Mouse (Mus musculus): ENCODE results near the gene Hcar1. TPM values are rescaled to one million over a fixed set of nuclear protein-coding genes. Genes with fewer than 3 reads are reported as not detected.

Gene Hcar1
- total and polyA plus RNA-seq, 3 experiments, result not detected

DNA sequence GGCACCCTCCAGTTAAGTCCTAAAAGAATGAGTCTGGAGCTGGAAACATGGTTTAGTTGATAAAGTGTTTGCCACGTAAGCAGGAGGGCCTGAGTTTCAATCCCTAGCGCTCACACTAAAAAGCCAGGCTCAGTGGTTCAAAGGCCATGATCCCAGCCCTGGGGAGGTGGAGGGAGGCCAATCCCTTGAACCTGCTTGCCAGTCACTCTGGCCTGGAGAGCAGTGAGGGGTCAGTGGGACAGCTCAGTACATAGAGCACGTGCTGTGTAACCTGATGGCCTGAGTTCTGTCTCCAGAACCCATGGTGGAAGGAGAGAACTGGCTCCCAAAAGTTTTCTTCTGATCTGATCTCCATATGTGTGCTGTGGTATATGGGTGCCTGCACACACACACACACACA, 45.0 kb downstream of the Hcar1 start:
- no peaks in the 10 kb centered on the region for H3K9me3 ChIP-seq (replicated peaks; ENCODE audit: insufficient read depth, low read length)
- no peak overlapping the region for H3K27ac ChIP-seq (ENCODE audit: control insufficient read depth, low read depth, low read length)
- H3K4me3 ChIP-seq (ENCODE audit: control insufficient read depth in 1 of 2, insufficient read depth in 1 of 2, low read depth in 2 of 2, low read length in 2 of 2), result no peak overlapping the region
- TF ChIP-seq TBP (IDR thresholded peaks at IDR 0.05; ENCODE audit: low read depth, low read length), result no peak
- no peak for TF ChIP-seq KAT2A (conservative IDR thresholded peaks at IDR 0.05; ENCODE audit: low read depth, low read length)
- TF ChIP-seq E2F4 (IDR thresholded peaks at IDR 0.05; ENCODE audit: borderline replicate concordance, low read depth, low read length), result no peak
- TF ChIP-seq MYC (IDR thresholded peaks at IDR 0.05; ENCODE audit: low read depth, low read length), result no peak
- no peak for TF ChIP-seq TAL1 (IDR thresholded peaks at IDR 0.05; ENCODE audit: low read length)
- no peak for TF ChIP-seq CTCF (IDR thresholded peaks at IDR 0.05 in 2 of 3, conservative IDR thresholded peaks at IDR 0.05 in 1 of 3; ENCODE audit: control insufficient read depth in 1 of 3, insufficient read depth in 1 of 3, low read depth in 2 of 3, low read length in 3 of 3, poor library complexity in 1 of 3, severe bottlenecking in 1 of 3)
- no peak for TF ChIP-seq MXI1 (IDR thresholded peaks at IDR 0.05; ENCODE audit: low read depth, low read length)
- no peak for TF ChIP-seq TCF12 (IDR thresholded peaks at IDR 0.05; ENCODE audit: low read depth, low read length)
- no peak for TF ChIP-seq ETS1 (IDR thresholded peaks at IDR 0.05; ENCODE audit: low read depth, low read length)
- no peak for TF ChIP-seq ELF1 (IDR thresholded peaks at IDR 0.05; ENCODE audit: low read depth, low read length)
- TF ChIP-seq HCFC1 (IDR thresholded peaks at IDR 0.05; ENCODE audit: low read depth, low read length), result no peak
- no peak for TF ChIP-seq POLR2AphosphoS5 (IDR thresholded peaks at IDR 0.05; ENCODE audit: borderline replicate concordance, low read depth, low read length)
- no peak for TF ChIP-seq MAFK (IDR thresholded peaks at IDR 0.05; ENCODE audit: borderline replicate concordance, low read depth, low read length)
- no peak for TF ChIP-seq JUND (IDR thresholded peaks at IDR 0.05; ENCODE audit: low read depth, low read length)
- no peak for TF ChIP-seq GATA1 (IDR thresholded peaks at IDR 0.05; ENCODE audit: low read depth, low read length)
- no peak for TF ChIP-seq BHLHE40 (IDR thresholded peaks at IDR 0.05; ENCODE audit: borderline replicate concordance, low read depth, low read length)
- TF ChIP-seq NRF1 (IDR thresholded peaks at IDR 0.05; ENCODE audit: insufficient read depth, low read depth, low read length, poor library complexity, severe bottlenecking), result no peak
- no peak for TF ChIP-seq MYB (IDR thresholded peaks at IDR 0.05; ENCODE audit: low read depth, low read length)
- TF ChIP-seq ZMIZ1 (IDR thresholded peaks at IDR 0.05; ENCODE audit: low read depth, low read length), result no peak
- TF ChIP-seq ZNF384 (IDR thresholded peaks at IDR 0.05; ENCODE audit: low read depth, low read length), result no peak
- no peaks in the 10 kb centered on the region for H3K4me1 ChIP-seq (ENCODE audit: control insufficient read depth in 1 of 2, insufficient read depth in 2 of 2, low read length in 2 of 2)
- no peaks in the 10 kb centered on the region for H3K36me3 ChIP-seq (ENCODE audit: control insufficient read depth in 1 of 2, insufficient read depth in 2 of 2, low read length in 2 of 2)
- no peaks in the 10 kb centered on the region; a peak in 1 of 4 replicates for H3K27me3 ChIP-seq (ENCODE audit: control insufficient read depth in 1 of 2, insufficient read depth in 2 of 2, low read length in 2 of 2)
- no peak overlapping the region for H3K9ac ChIP-seq (ENCODE audit: control insufficient read depth, low read depth, low read length, poor library complexity, severe bottlenecking)
- DNase-seq (ENCODE audit: low read depth, low spot score), result no peak
- H3K79me2 ChIP-seq (ENCODE audit: control insufficient read depth, insufficient read depth, low read length, poor library complexity), result no peaks in the 10 kb centered on the region

- Histone ChIP-seq H3K4me1 (ENCODE audit: control insufficient read depth in 1 of 2, insufficient read depth in 2 of 2, low read length in 2 of 2) (no peaks in the 10 kb centered on the region), H3K9ac (ENCODE audit: control insufficient read depth, low read depth, low read length, poor library complexity, severe bottlenecking) (no peak overlapping the region), H3K79me2 (ENCODE audit: control insufficient read depth, insufficient read depth, low read length, poor library complexity) (no peaks in the 10 kb centered on the region), H3K9me3 (replicated peaks; ENCODE audit: insufficient read depth, low read length) (no peaks in the 10 kb centered on the region), H3K36me3 (ENCODE audit: control insufficient read depth in 1 of 2, insufficient read depth in 2 of 2, low read length in 2 of 2) (no peaks in the 10 kb centered on the region), H3K27me3 (ENCODE audit: control insufficient read depth in 1 of 2, insufficient read depth in 2 of 2, low read length in 2 of 2) (no peaks in the 10 kb centered on the region), H3K27ac (ENCODE audit: control insufficient read depth, low read depth, low read length) (no peak overlapping the region), H3K4me3 (ENCODE audit: control insufficient read depth in 1 of 2, insufficient read depth in 1 of 2, low read depth in 2 of 2, low read length in 2 of 2) (no peak overlapping the region)
- TF ChIP-seq TAL1 (IDR thresholded peaks at IDR 0.05; ENCODE audit: low read length), result no peak
- TF ChIP-seq TBP (IDR thresholded peaks at IDR 0.05; ENCODE audit: low read depth, low read length), result no peak
- no peak for DNase-seq (ENCODE audit: low read depth, low spot score)
These were observed 47.5 kb downstream of the Hcar1 start for GRCm38 (mm10) chr5:123832309-123832708.

Data from MEL (cell line).